Mouse (Mus musculus): Measurements from ENCODE around the gene H2-D1. TPM values are rescaled to one million over a fixed set of nuclear protein-coding genes. Genes with fewer than 3 reads are reported as not detected.

H2-D1 gene
- polyA plus RNA-seq, 1 experiment from 2014 or later = 87.2 TPM

- WGBS = 78% methylated on average over 7 of the region's 7 CpGs
- no peaks in the 10 kb centered on the region for H3K9me3 ChIP-seq (ENCODE audit: low read length)
- no peak overlapping the region for H3K9ac ChIP-seq (replicated peaks; ENCODE audit: low read length)
- no peak overlapping the region for H3K4me3 ChIP-seq (ENCODE audit: low read length)
- no peaks in the 10 kb centered on the region for H3K27me3 ChIP-seq (ENCODE audit: insufficient read depth, low read length)
- no peak overlapping the region for H3K27ac ChIP-seq (ENCODE audit: low read length)
- H3K36me3 ChIP-seq (ENCODE audit: insufficient read depth, low read length) = peaks cover 86% of the 10 kb centered on the region
- no peak overlapping the region for H3K4me2 ChIP-seq (replicated peaks; ENCODE audit: low read depth, low read length)
- H3K4me1 ChIP-seq (ENCODE audit: insufficient read depth, low read length) = peaks cover 54% of the 10 kb centered on the region
- ATAC-seq (ENCODE audit: low FRiP score, low TSS enrichment) = no peak
These were observed 15.4 kb upstream of the H2-D1 start for GRCm38 (mm10) chr17:35247144-35247543.

- no peak for ATAC-seq (ENCODE audit: low FRiP score, low TSS enrichment)
- Histone ChIP-seq H3K36me3 (ENCODE audit: insufficient read depth, low read length) (peaks cover 94% of the 10 kb centered on the region), H3K4me1 (ENCODE audit: insufficient read depth, low read length) (peaks cover 44% of the 10 kb centered on the region), H3K27ac (ENCODE audit: low read length) (no peak overlapping the region), H3K9me3 (ENCODE audit: low read length) (no peaks in the 10 kb centered on the region), H3K9ac (replicated peaks; ENCODE audit: low read length) (no peak overlapping the region), H3K4me2 (replicated peaks; ENCODE audit: low read depth, low read length) (no peak overlapping the region), H3K27me3 (ENCODE audit: insufficient read depth, low read length) (no peaks in the 10 kb centered on the region), H3K4me3 (ENCODE audit: low read length) (no peak overlapping the region)
- WGBS = 74% methylated on average over 14 of the region's 14 CpGs
These were observed 13.5 kb upstream of the H2-D1 start for GRCm38 (mm10) chr17:35248986-35249385.

GRCm38 (mm10) chr17:35249451-35250197, 12.9 kb upstream of the H2-D1 start:
- H3K36me3 ChIP-seq (ENCODE audit: insufficient read depth, low read length) = peaks cover 90% of the 10 kb centered on the region
- H3K4me1 ChIP-seq (ENCODE audit: insufficient read depth, low read length) = peaks cover 38% of the 10 kb centered on the region
- H3K4me3 ChIP-seq (ENCODE audit: low read length) = no peak overlapping the region
- no peak for ATAC-seq (ENCODE audit: low FRiP score, low TSS enrichment)
- no peaks in the 10 kb centered on the region for H3K9me3 ChIP-seq (ENCODE audit: low read length)
- WGBS = 63% methylated on average over 19 of the region's 19 CpGs
- H3K4me2 ChIP-seq (replicated peaks; ENCODE audit: low read depth, low read length) = no peak overlapping the region
- no peak overlapping the region for H3K9ac ChIP-seq (replicated peaks; ENCODE audit: low read length)
- H3K27me3 ChIP-seq (ENCODE audit: insufficient read depth, low read length) = no peaks in the 10 kb centered on the region
- no peak overlapping the region for H3K27ac ChIP-seq (ENCODE audit: low read length)

- Histone ChIP-seq H3K9ac (replicated peaks; ENCODE audit: low read length) (no peak overlapping the region), H3K27me3 (ENCODE audit: insufficient read depth, low read length) (no peaks in the 10 kb centered on the region), H3K36me3 (ENCODE audit: insufficient read depth, low read length) (peaks cover 82% of the 10 kb centered on the region), H3K4me1 (ENCODE audit: insufficient read depth, low read length) (peaks cover 29% of the 10 kb centered on the region), H3K9me3 (ENCODE audit: low read length) (no peaks in the 10 kb centered on the region), H3K27ac (ENCODE audit: low read length) (no peak overlapping the region), H3K4me3 (ENCODE audit: low read length) (no peak overlapping the region), H3K4me2 (replicated peaks; ENCODE audit: low read depth, low read length) (no peak overlapping the region)
- no peak for ATAC-seq (ENCODE audit: low FRiP score, low TSS enrichment)
- 80% methylated on average over 3 of the region's 3 CpGs for WGBS
These were observed 12.0 kb upstream of the H2-D1 start for GRCm38 (mm10) chr17:35250348-35251120.

- ATAC-seq (ENCODE audit: low FRiP score, low TSS enrichment) = no peak
- Histone ChIP-seq H3K9me3 (ENCODE audit: low read length) (no peaks in the 10 kb centered on the region), H3K36me3 (ENCODE audit: insufficient read depth, low read length) (peaks cover 75% of the 10 kb centered on the region), H3K27me3 (ENCODE audit: insufficient read depth, low read length) (no peaks in the 10 kb centered on the region), H3K9ac (replicated peaks; ENCODE audit: low read length) (no peak overlapping the region), H3K4me3 (ENCODE audit: low read length) (no peak overlapping the region), H3K4me1 (ENCODE audit: insufficient read depth, low read length) (peaks cover 22% of the 10 kb centered on the region), H3K4me2 (replicated peaks; ENCODE audit: low read depth, low read length) (no peak overlapping the region), H3K27ac (ENCODE audit: low read length) (no peak overlapping the region)
- WGBS = 77% methylated on average over 15 of the region's 15 CpGs
These were observed 11.3 kb upstream of the H2-D1 start for GRCm38 (mm10) chr17:35251162-35251719.

GRCm38 (mm10) chr17:35251981-35252380, 10.5 kb upstream of the H2-D1 start:
- Histone ChIP-seq H3K36me3 (ENCODE audit: insufficient read depth, low read length) (peaks cover 67% of the 10 kb centered on the region), H3K4me3 (ENCODE audit: low read length) (no peak overlapping the region), H3K27ac (ENCODE audit: low read length) (no peak overlapping the region), H3K9me3 (ENCODE audit: low read length) (no peaks in the 10 kb centered on the region), H3K4me1 (ENCODE audit: insufficient read depth, low read length) (peaks cover 16% of the 10 kb centered on the region; the same call in 1 of the 2 replicates), H3K9ac (replicated peaks; ENCODE audit: low read length) (no peak overlapping the region), H3K27me3 (ENCODE audit: insufficient read depth, low read length) (no peaks in the 10 kb centered on the region), H3K4me2 (replicated peaks; ENCODE audit: low read depth, low read length) (no peak overlapping the region)
- 83% methylated on average over 5 of the region's 5 CpGs for WGBS
- no peak for ATAC-seq (ENCODE audit: low FRiP score, low TSS enrichment)

- H3K9me3 ChIP-seq (ENCODE audit: low read length) = no peaks in the 10 kb centered on the region
- peaks cover 9% of the 10 kb centered on the region; the same call in 1 of the 2 replicates for H3K4me1 ChIP-seq (ENCODE audit: insufficient read depth, low read length)
- H3K4me3 ChIP-seq (ENCODE audit: low read length) = no peak overlapping the region
- H3K36me3 ChIP-seq (ENCODE audit: insufficient read depth, low read length) = peaks cover 59% of the 10 kb centered on the region
- H3K9ac ChIP-seq (replicated peaks; ENCODE audit: low read length) = no peak overlapping the region
- WGBS = 84% methylated on average over 18 of the region's 18 CpGs
- H3K27ac ChIP-seq (ENCODE audit: low read length) = no peak overlapping the region
- H3K27me3 ChIP-seq (ENCODE audit: insufficient read depth, low read length) = no peaks in the 10 kb centered on the region
- H3K4me2 ChIP-seq (replicated peaks; ENCODE audit: low read depth, low read length) = no peak overlapping the region
- ATAC-seq (ENCODE audit: low FRiP score, low TSS enrichment) = no peak
These were observed 9.8 kb upstream of the H2-D1 start for GRCm38 (mm10) chr17:35252619-35253292.

- 82% methylated on average over 32 of the region's 32 CpGs for WGBS
- peaks cover 53% of the 10 kb centered on the region for H3K36me3 ChIP-seq (ENCODE audit: insufficient read depth, low read length)
These were observed 9.0 kb upstream of the H2-D1 start for GRCm38 (mm10) chr17:35253293-35254093.

More at GRCm38 (mm10) chr17:35253293-35254093, 9.0 kb upstream of the H2-D1 start:
- Histone ChIP-seq H3K4me3 (ENCODE audit: low read length) (no peak overlapping the region), H3K27ac (ENCODE audit: low read length) (no peak overlapping the region), H3K9ac (replicated peaks; ENCODE audit: low read length) (no peak overlapping the region), H3K27me3 (ENCODE audit: insufficient read depth, low read length) (no peaks in the 10 kb centered on the region), H3K4me1 (ENCODE audit: insufficient read depth, low read length) (0 out of 2 replicates have a peak, but pooled peaks cover 5% of the 10 kb centered on the region), H3K9me3 (ENCODE audit: low read length) (no peaks in the 10 kb centered on the region), H3K4me2 (replicated peaks; ENCODE audit: low read depth, low read length) (no peak overlapping the region)
- ATAC-seq (ENCODE audit: low FRiP score, low TSS enrichment) = 0 out of 2 replicates have a peak, but pooled peaks have one; percentile 2

Data from kidney, embryonic 16.5 days (tissue).